Mouse (Mus musculus): ENCODE measurements around the gene Ninl. TPM values are rescaled to one million over a fixed set of nuclear protein-coding genes. Genes with fewer than 3 reads are reported as not detected.

Gene Ninl
- total and polyA plus RNA-seq, 3 experiments = 3.6 to 7.5 (median 5.6) TPM

GRCm38 (mm10) chr2:150991050-150991449 lies 48.1 kb downstream of the Ninl start:
- no peak for ATAC-seq (ENCODE audit: extremely low read depth, insufficient number of reproducible peaks, low FRiP score, poor library complexity, severe bottlenecking)
- H3K36me3 ChIP-seq (replicated peaks) = no peaks in the 10 kb centered on the region
- no peak for TF ChIP-seq CTCF (IDR thresholded peaks at IDR 0.05; ENCODE audit: low read depth, low read length)
- TF ChIP-seq TAL1 (conservative IDR thresholded peaks at IDR 0.05; ENCODE audit: low read depth, low read length) = no peak
- no peak for TF ChIP-seq GATA1 (IDR thresholded peaks at IDR 0.05; ENCODE audit: borderline replicate concordance, low read length)
- no peak for TF ChIP-seq POLR2AphosphoS5 (IDR thresholded peaks at IDR 0.05; ENCODE audit: insufficient replicate concordance, low read depth, low read length)
- no peak for TF ChIP-seq GATA2 (IDR thresholded peaks at IDR 0.05; ENCODE audit: borderline replicate concordance, low read depth, low read length)

GRCm38 (mm10) chr2:150990506-150990905 lies 48.7 kb downstream of the Ninl start:
- no peak for ATAC-seq (ENCODE audit: extremely low read depth, insufficient number of reproducible peaks, low FRiP score, poor library complexity, severe bottlenecking)
- no peak for DNase-seq (ENCODE audit: low spot score)
- Histone ChIP-seq H3K4me1 (ENCODE audit: insufficient read depth, low read depth, low read length) (peaks cover 9% of the 10 kb centered on the region; the same call in 1 of the 2 replicates), H3K4me3 (ENCODE audit: low read depth, low read length) (no peak overlapping the region), H3K9me3 (replicated peaks) (no peaks in the 10 kb centered on the region), H3K36me3 (replicated peaks) (no peaks in the 10 kb centered on the region), H3K27me3 (ENCODE audit: insufficient read depth, low read length) (no peaks in the 10 kb centered on the region)
- TF ChIP-seq TAL1 (conservative IDR thresholded peaks at IDR 0.05; ENCODE audit: low read depth, low read length) (no peak), CTCF (IDR thresholded peaks at IDR 0.05; ENCODE audit: low read depth, low read length) (no peak), GATA2 (IDR thresholded peaks at IDR 0.05; ENCODE audit: borderline replicate concordance, low read depth, low read length) (no peak), POLR2AphosphoS5 (IDR thresholded peaks at IDR 0.05; ENCODE audit: insufficient replicate concordance, low read depth, low read length) (no peak), GATA1 (IDR thresholded peaks at IDR 0.05; ENCODE audit: borderline replicate concordance, low read length) (no peak)

More at GRCm38 (mm10) chr2:150991050-150991449, 48.1 kb downstream of the Ninl start:
- Histone ChIP-seq H3K4me3 (ENCODE audit: low read depth, low read length) (no peak overlapping the region), H3K4me1 (ENCODE audit: insufficient read depth, low read depth, low read length) (peaks cover 9% of the 10 kb centered on the region; the same call in 1 of the 2 replicates), H3K9me3 (replicated peaks) (no peaks in the 10 kb centered on the region), H3K27me3 (ENCODE audit: insufficient read depth, low read length) (no peaks in the 10 kb centered on the region)
- no peak for DNase-seq (ENCODE audit: low spot score)

- Histone ChIP-seq H3K27me3 (ENCODE audit: insufficient read depth, low read length) (no peaks in the 10 kb centered on the region), H3K4me3 (ENCODE audit: low read depth, low read length) (no peak overlapping the region), H3K9me3 (replicated peaks) (no peaks in the 10 kb centered on the region), H3K4me1 (ENCODE audit: insufficient read depth, low read depth, low read length) (peaks cover 27% of the 10 kb centered on the region), H3K36me3 (replicated peaks) (no peaks in the 10 kb centered on the region)
- DNase-seq (ENCODE audit: low spot score) = no peak
- ATAC-seq (ENCODE audit: extremely low read depth, insufficient number of reproducible peaks, low FRiP score, poor library complexity, severe bottlenecking) = no peak
- no peak for TF ChIP-seq GATA2 (IDR thresholded peaks at IDR 0.05; ENCODE audit: borderline replicate concordance, low read depth, low read length)
- no peak for TF ChIP-seq POLR2AphosphoS5 (IDR thresholded peaks at IDR 0.05; ENCODE audit: insufficient replicate concordance, low read depth, low read length)
- TF ChIP-seq GATA1 (IDR thresholded peaks at IDR 0.05; ENCODE audit: borderline replicate concordance, low read length) = no peak
- no peak for TF ChIP-seq TAL1 (conservative IDR thresholded peaks at IDR 0.05; ENCODE audit: low read depth, low read length)
- no peak for TF ChIP-seq CTCF (IDR thresholded peaks at IDR 0.05; ENCODE audit: low read depth, low read length)
Observed at GRCm38 (mm10) chr2:150985359-150985758, 53.8 kb downstream of the Ninl start.

GRCm38 (mm10) chr2:150982051-150982450 lies 57.1 kb downstream of the Ninl start:
- Histone ChIP-seq H3K4me3 (ENCODE audit: low read depth, low read length) (no peak overlapping the region), H3K9me3 (replicated peaks) (no peaks in the 10 kb centered on the region), H3K27me3 (ENCODE audit: insufficient read depth, low read length) (no peaks in the 10 kb centered on the region), H3K36me3 (replicated peaks) (peaks cover 11% of the 10 kb centered on the region), H3K4me1 (ENCODE audit: insufficient read depth, low read depth, low read length) (peaks cover 55% of the 10 kb centered on the region)
- no peak for DNase-seq (ENCODE audit: low spot score)
- ATAC-seq (ENCODE audit: extremely low read depth, insufficient number of reproducible peaks, low FRiP score, poor library complexity, severe bottlenecking) = no peak
- no peak for TF ChIP-seq TAL1 (conservative IDR thresholded peaks at IDR 0.05; ENCODE audit: low read depth, low read length)

GRCm38 (mm10) chr2:150981524-150981923 lies 57.7 kb downstream of the Ninl start:
- Histone ChIP-seq H3K27me3 (ENCODE audit: insufficient read depth, low read length) (no peaks in the 10 kb centered on the region), H3K4me3 (ENCODE audit: low read depth, low read length) (no peak overlapping the region; the same call in 1 of the 2 replicates), H3K4me1 (ENCODE audit: insufficient read depth, low read depth, low read length) (peaks cover 60% of the 10 kb centered on the region), H3K9me3 (replicated peaks) (no peaks in the 10 kb centered on the region), H3K36me3 (replicated peaks) (peaks cover 11% of the 10 kb centered on the region)
- peak; percentile 51 for ATAC-seq (ENCODE audit: extremely low read depth, insufficient number of reproducible peaks, low FRiP score, poor library complexity, severe bottlenecking)
- peak; percentile 32 for DNase-seq (ENCODE audit: low spot score)
- TF ChIP-seq POLR2AphosphoS5 (IDR thresholded peaks at IDR 0.05; ENCODE audit: insufficient replicate concordance, low read depth, low read length) = no peak
- TF ChIP-seq GATA2 (IDR thresholded peaks at IDR 0.05; ENCODE audit: borderline replicate concordance, low read depth, low read length) = no peak
- no peak for TF ChIP-seq GATA1 (IDR thresholded peaks at IDR 0.05; ENCODE audit: borderline replicate concordance, low read length)
- no peak for TF ChIP-seq TAL1 (conservative IDR thresholded peaks at IDR 0.05; ENCODE audit: low read depth, low read length)
- no peak for TF ChIP-seq CTCF (IDR thresholded peaks at IDR 0.05; ENCODE audit: low read depth, low read length)

- Histone ChIP-seq H3K27me3 (ENCODE audit: insufficient read depth, low read length) (no peaks in the 10 kb centered on the region), H3K4me3 (ENCODE audit: low read depth, low read length) (no peak overlapping the region; the same call in 1 of the 2 replicates), H3K36me3 (replicated peaks) (peaks cover 20% of the 10 kb centered on the region), H3K9me3 (replicated peaks) (no peaks in the 10 kb centered on the region), H3K4me1 (ENCODE audit: insufficient read depth, low read depth, low read length) (peaks cover 70% of the 10 kb centered on the region)
- TF ChIP-seq GATA1 (IDR thresholded peaks at IDR 0.05; ENCODE audit: borderline replicate concordance, low read length) = no peak
- TF ChIP-seq POLR2AphosphoS5 (IDR thresholded peaks at IDR 0.05; ENCODE audit: insufficient replicate concordance, low read depth, low read length) = no peak
- TF ChIP-seq GATA2 (IDR thresholded peaks at IDR 0.05; ENCODE audit: borderline replicate concordance, low read depth, low read length) = no peak
- no peak for TF ChIP-seq CTCF (IDR thresholded peaks at IDR 0.05; ENCODE audit: low read depth, low read length)
- no peak for TF ChIP-seq TAL1 (conservative IDR thresholded peaks at IDR 0.05; ENCODE audit: low read depth, low read length)
- DNase-seq (ENCODE audit: low spot score) (no peak), ATAC-seq (ENCODE audit: extremely low read depth, insufficient number of reproducible peaks, low FRiP score, poor library complexity, severe bottlenecking) (no peak)
Observed at GRCm38 (mm10) chr2:150979861-150980620, 59.1 kb downstream of the Ninl start.
